Comparison of ENCODE assay signal across 21 mouse cellular contexts in genomic region chr11:22652931-22653330, GRCm38 (mm10).
DNase-seq lines count a peak whose midpoint lies in the region; TF ChIP-seq lines count a peak whose summit lies in the region.
"Had no signal": no experiment of that assay in that cellular context is flagged by ENCODE, and none has a peak within 500 bp of the region (broad histone marks: within the 10 kb centered on the region; RNA-seq: fewer than 3 reads in every experiment).

No protein-coding gene starts in this region.

- DNase-seq in heart, adult 8-10 months (ENCODE audit: low spot score) = peak; percentile 28
- no peak for DNase-seq in heart, adult 2 months
- peak; percentile 49 for DNase-seq in A20 (ENCODE audit: low read depth, low spot score)
- no peak for DNase-seq in gastrocnemius, adult 18-20 months (ENCODE audit: low spot score)
- no peak for DNase-seq in adrenal gland, adult 8-10 months
- DNase-seq: adrenal gland, postnatal 25 days; B cell, adult 2 months; cerebellum, adult 9-11 months; kidney, adult 8-10 months; kidney, postnatal 14 days; lung, postnatal 4 days had no signal

- peaks cover 5% of the 10 kb centered on the region for H3K4me1 ChIP-seq in heart, adult 2 months (ENCODE audit: control insufficient read depth, insufficient read depth, low read length)
- H3K4me1 ChIP-seq in bone marrow macrophage, adult 2 months (ENCODE audit: control insufficient read depth, insufficient read depth, low read length) = peaks cover 38% of the 10 kb centered on the region
- H3K4me1 ChIP-seq in megakaryocyte, embryonic 14.5 days = peaks cover 75% of the 10 kb centered on the region
- H3K4me1 ChIP-seq: embryonic facial prominence, embryonic 10.5 days; forebrain, embryonic 10.5 days; limb, embryonic 12.5 days; midbrain, embryonic 12.5 days had no signal

- TF ChIP-seq POLR2A in heart, adult 2 months (IDR thresholded peaks at IDR 0.05; ENCODE audit: insufficient read depth, low read depth, low read length) = no peak
- no peak for TF ChIP-seq POLR2A in bone marrow macrophage, adult 2 months (IDR thresholded peaks at IDR 0.05; ENCODE audit: borderline replicate concordance, low read depth, low read length)

- no peak overlapping the region for H3K4me3 ChIP-seq in heart, adult 2 months
- H3K4me3 ChIP-seq in bone marrow macrophage, adult 2 months (ENCODE audit: insufficient read depth, low read length) = peak overlapping the region; percentile 7
- H3K4me3 ChIP-seq in megakaryocyte, embryonic 14.5 days (replicated peaks) = peak overlapping the region; percentile 84
- H3K4me3 ChIP-seq: embryonic facial prominence, embryonic 10.5 days; forebrain, embryonic 10.5 days; heart, embryonic 13.5 days; limb, embryonic 12.5 days; lung, embryonic 15.5 days; midbrain, embryonic 12.5 days had no signal

- peaks cover 5% of the 10 kb centered on the region; the same call in 1 of the 2 replicates for H3K36me3 ChIP-seq in heart, adult 2 months (ENCODE audit: control insufficient read depth, insufficient read depth, low read length)
- no peaks in the 10 kb centered on the region for H3K36me3 ChIP-seq in megakaryocyte, embryonic 14.5 days (replicated peaks; ENCODE audit: low read length)
- H3K36me3 ChIP-seq: embryonic facial prominence, embryonic 10.5 days; forebrain, embryonic 10.5 days; heart, embryonic 13.5 days; limb, embryonic 12.5 days; lung, embryonic 15.5 days; midbrain, embryonic 12.5 days had no signal

- intact Hi-C loops in heart, adult 2 months (cut with DNase I) = no loop called here

- no peak overlapping the region for H3K9ac ChIP-seq in heart, adult 2 months (ENCODE audit: low read depth, low read length)
- H3K9ac ChIP-seq: heart, embryonic 13.5 days; hindbrain, embryonic 14.5 days; limb, embryonic 12.5 days; liver, embryonic 14.5 days; lung, embryonic 15.5 days; midbrain, embryonic 12.5 days had no signal

- H3K9me3 ChIP-seq in megakaryocyte, embryonic 14.5 days = no peaks in the 10 kb centered on the region
- H3K9me3 ChIP-seq: embryonic facial prominence, embryonic 10.5 days; forebrain, embryonic 10.5 days; heart, embryonic 13.5 days; limb, embryonic 12.5 days; lung, embryonic 15.5 days; midbrain, embryonic 12.5 days had no signal

- no peaks in the 10 kb centered on the region for H3K79me2 ChIP-seq in heart, adult 2 months (replicated peaks; ENCODE audit: control insufficient read depth, insufficient read depth, low read length)

- TF ChIP-seq EP300 in heart, adult 2 months (IDR thresholded peaks at IDR 0.05; ENCODE audit: insufficient read depth, low read depth, low read length) = no peak

- no peak for TF ChIP-seq CTCF in heart, adult 2 months (IDR thresholded peaks at IDR 0.05)
- no peak for TF ChIP-seq CTCF in bone marrow macrophage, adult 2 months (IDR thresholded peaks at IDR 0.05; ENCODE audit: low read depth, low read length)

- H3K27ac ChIP-seq in heart, adult 2 months = no peak overlapping the region; the same call in 1 of the 2 replicates
- peak overlapping the region; percentile 69 for H3K27ac ChIP-seq in bone marrow macrophage, adult 2 months (ENCODE audit: insufficient read depth, low read depth, low read length)
- H3K27ac ChIP-seq: embryonic facial prominence, embryonic 10.5 days; forebrain, embryonic 10.5 days; heart, embryonic 13.5 days; hindbrain, embryonic 14.5 days; limb, embryonic 12.5 days; liver, embryonic 14.5 days; lung, embryonic 15.5 days; midbrain, embryonic 12.5 days had no signal

- WGBS in heart, adult 2 months = 29% methylated on average over 3 of the region's 3 CpGs

- no peaks in the 10 kb centered on the region for H3K27me3 ChIP-seq in heart, adult 2 months (ENCODE audit: control insufficient read depth, insufficient read depth, low read length)
- no peaks in the 10 kb centered on the region for H3K27me3 ChIP-seq in megakaryocyte, embryonic 14.5 days (replicated peaks)
- H3K27me3 ChIP-seq: heart, embryonic 13.5 days; lung, embryonic 15.5 days; midbrain, embryonic 12.5 days had no signal

Comparison
In these comparisons a context has a peak if more than half of its experiments do, and no peak if none do; other contexts are left out.
1. DNase-seq: peak in heart, adult 8-10 months (single experiment) and A20 (single experiment); none in heart, adult 2 months (0 of 2), gastrocnemius, adult 18-20 months (single experiment) and adrenal gland, adult 8-10 months (single experiment).